Mouse (Mus musculus) heart, postnatal 0 days (tissue): Measurements from ENCODE around the gene Gm4952.

Source experiments
- CTCF ChIP-seq: IDR thresholded peaks from 2 replicates; pipeline ENCODE4 v1.5.1; 2016; ENCODE audit warnings: antibody characterized with exemption, control low read depth, low read depth
- EP300 ChIP-seq: IDR thresholded peaks from 2 replicates; pipeline ENCODE4 v1.6.1; 2016; ENCODE audit warnings: antibody characterized with exemption, low read depth

GRCm38 (mm10) chr19:12567011-12567410 lies 32.8 kb upstream of the Gm4952 start:
- TF ChIP-seq CTCF (no peak), EP300 (no peak)
